Mouse (Mus musculus): ENCODE results near the gene Crybg2. TPM values are rescaled to one million over a fixed set of nuclear protein-coding genes. Genes with fewer than 3 reads are reported as not detected.

The Crybg2 gene
- polyA plus RNA-seq, 1 experiment from 2014 or later = 2.8 TPM

- no peaks in the 10 kb centered on the region for H3K4me1 ChIP-seq (ENCODE audit: insufficient read depth, low read depth, low read length)
- H3K27ac ChIP-seq (ENCODE audit: low read length) = no peak overlapping the region
- H3K27me3 ChIP-seq (replicated peaks; ENCODE audit: insufficient read depth, low read length) = no peaks in the 10 kb centered on the region
- DNase-seq (ENCODE audit: low spot score) (no peak), ATAC-seq (no peak)
- 59% methylated on average over 9 of the region's 9 CpGs for WGBS
- H3K9ac ChIP-seq (replicated peaks; ENCODE audit: low read depth) = no peak overlapping the region
- H3K4me3 ChIP-seq (ENCODE audit: low read depth, low read length) = no peak overlapping the region
- no peaks in the 10 kb centered on the region for H3K9me3 ChIP-seq (ENCODE audit: low read length)
- TF ChIP-seq EP300 (IDR thresholded peaks at IDR 0.05) = no peak
- TF ChIP-seq CTCF (IDR thresholded peaks at IDR 0.05) = no peak
- no peak overlapping the region for H3K4me2 ChIP-seq (replicated peaks; ENCODE audit: low read depth, low read length)
- no peaks in the 10 kb centered on the region for H3K36me3 ChIP-seq (ENCODE audit: insufficient read depth, low read length)
These were observed 34.8 kb upstream of the Crybg2 start for GRCm38 (mm10) chr4:134025802-134026201.

- DNase-seq (ENCODE audit: low spot score) (peak; percentile 80), ATAC-seq (peak; percentile 49)
- Histone ChIP-seq H3K9me3 (ENCODE audit: low read length) (no peaks in the 10 kb centered on the region), H3K27me3 (replicated peaks; ENCODE audit: insufficient read depth, low read length) (no peaks in the 10 kb centered on the region), H3K9ac (replicated peaks; ENCODE audit: low read depth) (no peak overlapping the region), H3K36me3 (ENCODE audit: insufficient read depth, low read length) (no peaks in the 10 kb centered on the region), H3K4me1 (ENCODE audit: insufficient read depth, low read depth, low read length) (no peaks in the 10 kb centered on the region), H3K4me3 (ENCODE audit: low read depth, low read length) (no peak overlapping the region), H3K27ac (ENCODE audit: low read length) (no peak overlapping the region), H3K4me2 (replicated peaks; ENCODE audit: low read depth, low read length) (no peak overlapping the region)
- WGBS = 4% methylated on average over 16 of the region's 16 CpGs
- TF ChIP-seq CTCF (IDR thresholded peaks at IDR 0.05) = peak; percentile 95
- TF ChIP-seq EP300 (IDR thresholded peaks at IDR 0.05) = no peak
These were observed 24.7 kb upstream of the Crybg2 start for GRCm38 (mm10) chr4:134035953-134036352.

GRCm38 (mm10) chr4:134041317-134042123 lies 19.1 kb upstream of the Crybg2 start:
- H3K9ac ChIP-seq (replicated peaks; ENCODE audit: low read depth) = no peak overlapping the region
- H3K27ac ChIP-seq (ENCODE audit: low read length) = no peak overlapping the region
- no peak for TF ChIP-seq EP300 (IDR thresholded peaks at IDR 0.05)
- no peak for TF ChIP-seq CTCF (IDR thresholded peaks at IDR 0.05)
- 20% methylated on average over 9 of the region's 9 CpGs for WGBS
- ATAC-seq (no peak), DNase-seq (ENCODE audit: low spot score) (peak; percentile 64)
- no peaks in the 10 kb centered on the region for H3K4me1 ChIP-seq (ENCODE audit: insufficient read depth, low read depth, low read length)
- no peak overlapping the region for H3K4me3 ChIP-seq (ENCODE audit: low read depth, low read length)
- no peaks in the 10 kb centered on the region for H3K27me3 ChIP-seq (replicated peaks; ENCODE audit: insufficient read depth, low read length)
- no peak overlapping the region for H3K4me2 ChIP-seq (replicated peaks; ENCODE audit: low read depth, low read length)
- H3K36me3 ChIP-seq (ENCODE audit: insufficient read depth, low read length) = no peaks in the 10 kb centered on the region
- H3K9me3 ChIP-seq (ENCODE audit: low read length) = no peaks in the 10 kb centered on the region

GRCm38 (mm10) chr4:134043041-134043440 lies 17.6 kb upstream of the Crybg2 start:
- DNase-seq (ENCODE audit: low spot score) = no peak
- no peaks in the 10 kb centered on the region for H3K9me3 ChIP-seq (ENCODE audit: low read length)
- no peak overlapping the region for H3K4me2 ChIP-seq (replicated peaks; ENCODE audit: low read depth, low read length)
- H3K4me3 ChIP-seq (ENCODE audit: low read depth, low read length) = no peak overlapping the region
- no peaks in the 10 kb centered on the region for H3K4me1 ChIP-seq (ENCODE audit: insufficient read depth, low read depth, low read length)
- ATAC-seq = no peak
- no peak for TF ChIP-seq EP300 (IDR thresholded peaks at IDR 0.05)
- TF ChIP-seq CTCF (IDR thresholded peaks at IDR 0.05) = no peak
- no peak overlapping the region for H3K9ac ChIP-seq (replicated peaks; ENCODE audit: low read depth)
- H3K36me3 ChIP-seq (ENCODE audit: insufficient read depth, low read length) = no peaks in the 10 kb centered on the region
- no peaks in the 10 kb centered on the region for H3K27me3 ChIP-seq (replicated peaks; ENCODE audit: insufficient read depth, low read length)
- WGBS = 49% methylated on average over 2 of the region's 2 CpGs
- H3K27ac ChIP-seq (ENCODE audit: low read length) = no peak overlapping the region

- ATAC-seq (no peak), DNase-seq (ENCODE audit: low spot score) (no peak)
- H3K4me3 ChIP-seq (ENCODE audit: low read depth, low read length) = no peak overlapping the region
- H3K9me3 ChIP-seq (ENCODE audit: low read length) = no peaks in the 10 kb centered on the region
- H3K27me3 ChIP-seq (replicated peaks; ENCODE audit: insufficient read depth, low read length) = no peaks in the 10 kb centered on the region
- H3K4me1 ChIP-seq (ENCODE audit: insufficient read depth, low read depth, low read length) = no peaks in the 10 kb centered on the region
- H3K4me2 ChIP-seq (replicated peaks; ENCODE audit: low read depth, low read length) = no peak overlapping the region
- H3K36me3 ChIP-seq (ENCODE audit: insufficient read depth, low read length) = no peaks in the 10 kb centered on the region
- H3K9ac ChIP-seq (replicated peaks; ENCODE audit: low read depth) = no peak overlapping the region
- TF ChIP-seq EP300 (IDR thresholded peaks at IDR 0.05) = no peak
- TF ChIP-seq CTCF (IDR thresholded peaks at IDR 0.05) = no peak
- no peak overlapping the region for H3K27ac ChIP-seq (ENCODE audit: low read length)
- WGBS = 70% methylated on average over 4 of the region's 5 CpGs
These were observed 13.0 kb upstream of the Crybg2 start for GRCm38 (mm10) chr4:134047648-134048047.

- Histone ChIP-seq H3K4me2 (replicated peaks; ENCODE audit: low read depth, low read length) (no peak overlapping the region), H3K9ac (replicated peaks; ENCODE audit: low read depth) (no peak overlapping the region), H3K4me3 (ENCODE audit: low read depth, low read length) (no peak overlapping the region), H3K9me3 (ENCODE audit: low read length) (no peaks in the 10 kb centered on the region), H3K27ac (ENCODE audit: low read length) (no peak overlapping the region), H3K4me1 (ENCODE audit: insufficient read depth, low read depth, low read length) (no peaks in the 10 kb centered on the region), H3K27me3 (replicated peaks; ENCODE audit: insufficient read depth, low read length) (no peaks in the 10 kb centered on the region), H3K36me3 (ENCODE audit: insufficient read depth, low read length) (no peaks in the 10 kb centered on the region)
- ATAC-seq (no peak), DNase-seq (ENCODE audit: low spot score) (no peak)
- 75% methylated on average over 5 of the region's 5 CpGs for WGBS
- no peak for TF ChIP-seq CTCF (IDR thresholded peaks at IDR 0.05)
- TF ChIP-seq EP300 (IDR thresholded peaks at IDR 0.05) = no peak
These were observed 8.7 kb upstream of the Crybg2 start for GRCm38 (mm10) chr4:134051912-134052311.

All from lung, postnatal 0 days (tissue).